Mouse (Mus musculus) left cerebral cortex, postnatal 36 days (tissue): Measurements from ENCODE around the gene Smim8. TPM values are rescaled to one million over a fixed set of nuclear protein-coding genes. Genes with fewer than 3 reads are reported as not detected.
"Not testable (repeated sequence)": the region's sequence is repeated elsewhere in the genome, so short reads cannot be mapped to it uniquely, and the experiment has no call there.

Experiments
- DNase-seq, 2 experiments: peaks; one replicate each; pipeline ENCODE4 v3.0.0; 2021 to 2022; ENCODE audit warnings: low spot score in 2 of 2, mixed read lengths in 1 of 2
- intact Hi-C: fragments of 180-260 bp; cut with DNase I; formaldehyde crosslinking; loops from one replicate; pipeline ENCODE4 v1.15.1; 2025
- total RNA-seq, 2 experiments: library from RNA; stranded (reverse); gene quantifications; 2 replicates each; pipeline ENCODE4 v1.2.3; 2021

Gene Smim8
- 10 to 100 TPM; 18.1 to 22.9 TPM for total RNA-seq

DNA sequence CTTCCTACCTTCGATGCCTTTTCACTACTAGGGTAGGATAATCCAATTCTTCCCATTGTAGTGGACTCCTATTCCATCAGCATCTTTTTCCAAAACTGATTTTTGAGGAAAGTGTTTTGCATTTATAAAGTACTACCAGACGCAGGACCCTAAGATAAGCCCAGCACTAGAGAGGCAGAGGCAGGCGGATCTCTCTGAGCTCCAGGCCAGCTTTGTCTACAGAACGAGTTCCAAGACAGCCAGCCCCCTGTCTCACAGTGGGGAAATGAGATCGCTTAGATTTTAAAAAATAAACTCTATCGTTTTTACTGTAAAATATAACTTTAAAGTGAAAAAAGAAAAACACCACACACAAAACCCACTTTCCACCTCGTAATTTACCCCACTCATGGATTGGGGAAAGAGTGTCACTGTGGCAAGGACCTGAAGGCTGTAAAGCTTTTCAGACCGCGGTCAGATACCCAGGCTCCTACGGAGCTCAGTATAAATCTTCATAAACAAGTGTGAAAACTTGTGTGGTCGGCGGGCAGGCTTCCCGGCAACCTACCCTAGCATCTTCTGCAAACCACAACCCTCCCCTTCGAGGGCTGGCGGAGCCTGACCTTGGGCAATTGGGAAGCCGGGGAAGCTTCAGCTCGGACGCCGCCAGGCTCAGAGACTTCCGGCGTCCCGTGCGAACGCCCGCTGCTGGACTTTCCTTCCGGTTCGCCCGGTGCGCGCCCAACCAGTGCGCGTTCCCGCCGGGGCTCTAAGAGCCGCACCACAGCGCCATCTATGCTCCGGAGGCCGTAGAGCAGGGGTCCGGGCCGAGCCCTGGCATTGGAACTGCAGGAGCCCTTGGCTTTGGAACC is at the start of gene Smim8:
TSS of gene Smim8 (minus strand) at position 747 of the 851 bp plus-strand sequence.
- intact Hi-C loops: loop anchor here (1.0 to 10.0 kb wide), 2 partner anchors 91 to 107 kb away; partner anchors contain the start of genes Slc35a1 and Zfp292

DNA sequence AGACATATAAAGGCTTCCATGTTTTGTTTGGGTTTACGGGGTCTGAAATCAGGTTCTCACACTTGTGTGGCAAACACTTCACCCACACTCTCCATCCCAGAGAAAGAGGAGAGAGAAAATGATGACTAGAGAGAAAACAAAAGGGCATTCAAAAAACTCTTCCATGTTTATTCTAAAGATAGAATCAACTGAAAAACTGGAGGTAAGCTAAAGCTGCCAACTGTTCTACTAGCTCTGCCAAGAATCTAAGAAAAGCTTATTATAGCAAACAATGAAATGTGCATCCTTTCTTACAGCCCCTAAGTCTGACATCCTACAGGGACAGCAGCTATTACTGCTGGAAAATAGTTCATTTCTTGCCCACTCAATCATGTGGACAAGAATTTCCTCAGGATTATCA is 45.7 kb upstream of the Smim8 start:
- intact Hi-C loops: loop anchor here (5.0 kb wide), 1 partner anchor 58 kb away; the partner anchor contains the start of gene Zfp292
- DNase-seq: peak in 1 of 2 experiments; percentile 8

More for the DNA sequence above, at the start of gene Smim8:
- DNase-seq: peak; percentile 86 to 89

DNA sequence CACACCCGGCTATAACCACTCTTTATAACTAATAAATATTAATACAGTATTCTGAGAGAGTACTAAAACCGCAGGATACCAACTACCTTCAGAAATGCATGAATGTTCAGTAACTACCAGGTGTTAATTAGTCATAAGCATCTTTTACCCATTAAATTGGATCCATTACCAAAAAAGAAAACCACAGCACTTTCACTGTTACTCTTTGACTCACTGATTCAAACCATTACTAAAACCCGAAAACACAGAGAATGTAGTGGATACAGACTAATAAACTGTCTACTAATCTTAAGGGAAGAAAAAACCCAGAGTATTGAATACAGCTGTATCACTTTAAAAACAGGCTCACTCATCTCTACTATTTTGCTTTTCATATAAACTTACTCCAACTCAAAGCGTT is 41.7 kb upstream of the Smim8 start:
- intact Hi-C loops: loop anchor here (5.0 kb wide), 1 partner anchor 62 kb away; the partner anchor contains the start of gene Zfp292
- DNase-seq: no peak

DNA sequence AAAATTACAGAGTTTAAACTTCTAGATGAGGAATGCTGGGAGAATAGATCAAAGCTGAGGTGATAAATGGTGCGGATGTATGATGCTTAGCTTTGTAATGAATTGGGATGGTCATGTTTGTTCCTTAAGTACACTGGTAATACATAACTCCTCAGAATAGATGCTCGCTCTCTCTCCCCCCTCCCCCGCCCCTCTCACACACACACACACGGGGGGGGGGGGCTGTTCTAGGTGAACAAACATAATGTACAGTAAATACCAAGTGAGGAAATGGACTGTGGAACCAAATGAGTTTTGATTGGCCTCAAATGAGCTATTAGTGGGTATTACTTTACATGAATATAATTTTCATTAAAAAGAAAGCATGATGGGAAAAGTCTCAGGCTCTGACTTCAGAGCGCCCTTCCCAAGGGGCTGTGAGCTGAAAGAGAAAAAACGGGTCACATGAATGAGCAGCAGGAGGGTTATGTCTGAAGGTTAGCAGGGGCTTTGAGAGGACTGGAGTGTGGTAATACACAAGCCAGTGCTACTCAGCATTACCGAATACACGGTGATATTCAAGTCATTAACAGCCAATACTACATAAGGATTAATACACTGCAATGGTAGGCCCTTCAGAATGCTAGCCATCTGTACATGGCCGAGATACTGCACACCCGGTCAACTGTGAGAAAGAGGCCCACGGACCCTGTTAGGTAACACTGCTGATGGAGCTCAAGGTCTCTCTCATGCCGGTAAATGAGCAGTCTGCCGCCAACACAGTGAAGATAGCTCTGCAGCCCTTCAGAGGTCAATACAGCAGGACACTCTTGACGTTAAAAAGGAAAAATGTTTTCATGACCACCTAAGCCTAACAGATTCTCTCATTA is 23.2 kb upstream of the Smim8 start:
- DNase-seq: no peak

DNA sequence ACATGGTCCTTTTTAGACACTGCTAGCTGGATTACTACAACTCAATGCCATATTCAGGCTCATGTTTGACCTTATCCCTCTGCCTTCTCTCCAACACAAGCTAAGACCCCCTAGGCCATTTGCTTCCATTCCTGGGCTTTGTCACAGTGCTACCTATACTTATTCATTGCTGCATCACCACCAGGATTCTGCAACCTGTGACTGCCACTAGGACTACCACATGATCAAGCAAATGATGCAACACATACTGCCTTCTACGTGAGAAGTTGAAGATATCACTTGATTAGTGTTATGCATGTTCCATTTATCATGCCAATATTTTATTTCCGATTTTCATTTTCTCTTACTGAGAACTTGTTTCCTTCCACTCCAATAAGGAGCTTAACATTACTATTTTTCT is 19.8 kb upstream of the Smim8 start:
- intact Hi-C loops: no loop called here
- no peak for DNase-seq

More for the DNA sequence above, 23.2 kb upstream of the Smim8 start:
- intact Hi-C loops: no loop called here

DNA sequence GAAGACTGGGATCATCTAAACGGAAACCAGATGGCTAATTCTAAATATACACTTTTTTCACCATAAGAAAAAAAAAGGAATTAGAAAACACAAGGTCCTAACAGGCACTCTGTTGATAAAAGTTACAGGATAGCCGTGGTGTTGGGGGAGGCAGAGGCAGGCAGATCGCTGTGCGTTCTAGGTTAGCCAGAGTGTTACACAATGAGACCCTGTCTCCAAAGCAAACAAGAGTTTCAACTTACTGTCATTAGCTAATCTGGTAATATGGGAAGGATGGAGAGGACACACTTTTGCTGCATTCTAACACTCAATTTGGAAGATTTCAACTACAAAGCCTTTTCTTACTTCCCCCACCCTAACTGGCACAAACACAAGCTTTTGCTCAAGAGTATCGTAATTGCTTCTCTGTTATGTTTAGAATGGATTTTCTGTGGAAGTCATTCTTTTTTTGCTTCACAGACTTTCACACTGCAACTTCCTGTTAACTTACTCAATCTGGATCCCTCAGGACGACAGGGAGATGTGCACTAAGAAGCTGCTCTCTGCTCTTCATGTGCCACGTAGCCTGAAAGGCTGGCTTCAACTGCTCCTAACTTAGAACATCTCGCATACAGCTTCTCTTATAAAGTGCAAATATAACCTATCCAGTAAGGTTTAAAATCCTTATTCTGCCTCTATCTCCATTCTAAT is 19.2 kb upstream of the Smim8 start:
- intact Hi-C loops: no loop called here

DNA sequence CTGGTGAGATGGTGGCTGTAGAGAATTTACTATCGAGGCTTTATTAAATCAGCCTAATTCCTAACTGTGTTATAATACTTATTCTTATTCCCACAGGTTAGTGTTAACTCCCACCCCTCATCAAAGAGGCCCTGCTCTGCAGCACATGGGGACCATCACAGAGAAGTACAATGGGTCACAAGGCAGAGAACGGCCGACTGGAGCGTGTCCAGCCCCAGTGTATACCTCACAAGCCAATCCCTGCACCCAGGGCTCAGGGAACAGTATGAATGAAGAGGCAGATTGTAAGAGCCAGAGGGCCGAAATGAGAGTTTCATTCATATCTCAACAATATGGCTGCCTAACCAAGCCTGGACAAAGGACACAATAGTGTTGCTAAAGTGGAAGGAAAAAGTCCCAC is 18.1 kb upstream of the Smim8 start:
- intact Hi-C loops: no loop called here
- no peak for DNase-seq

More for the DNA sequence above, 19.2 kb upstream of the Smim8 start:
- DNase-seq: no peak

DNA sequence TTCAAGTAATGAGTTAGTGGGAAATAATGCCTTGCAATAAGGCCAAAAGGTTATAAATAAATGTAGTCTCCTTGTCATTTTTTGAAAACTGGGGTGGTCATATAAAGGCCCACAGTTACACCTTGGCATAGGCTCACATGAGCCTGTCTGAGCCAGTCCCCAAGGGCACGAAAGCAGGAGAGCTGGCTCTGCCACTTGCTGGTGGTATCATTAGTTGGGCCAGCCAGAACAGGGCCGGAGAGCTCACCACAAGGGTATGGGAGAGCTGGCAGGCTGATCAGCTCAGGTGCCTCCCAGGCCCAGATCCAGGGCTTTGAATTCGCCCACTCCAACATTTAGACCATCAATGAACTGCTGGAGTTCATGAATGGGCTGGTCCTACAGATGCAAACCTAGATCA is 8.3 kb upstream of the Smim8 start:
- no peak for DNase-seq
- intact Hi-C loops: no loop called here

DNA sequence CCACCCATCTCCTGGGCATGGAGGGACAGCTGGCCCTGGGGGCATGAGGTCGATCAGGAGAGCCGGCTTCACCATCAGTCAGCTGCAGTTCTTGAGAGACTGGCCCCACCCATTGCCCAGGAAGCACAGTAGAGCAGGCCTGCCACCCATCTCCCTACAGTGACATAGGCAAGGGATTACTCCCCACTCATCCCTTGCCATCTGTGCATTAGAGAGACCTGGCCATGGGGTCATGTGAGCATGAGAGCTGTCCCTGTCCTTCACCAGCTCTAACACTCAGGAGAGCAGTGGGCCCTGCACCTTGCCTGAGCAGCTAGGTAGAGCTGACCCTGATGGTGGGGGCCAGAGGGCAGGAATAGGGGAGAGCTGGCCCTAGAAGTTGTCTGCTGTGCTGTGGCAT is 7.4 kb upstream of the Smim8 start:
- DNase-seq: no peak
- intact Hi-C loops: no loop called here

DNA sequence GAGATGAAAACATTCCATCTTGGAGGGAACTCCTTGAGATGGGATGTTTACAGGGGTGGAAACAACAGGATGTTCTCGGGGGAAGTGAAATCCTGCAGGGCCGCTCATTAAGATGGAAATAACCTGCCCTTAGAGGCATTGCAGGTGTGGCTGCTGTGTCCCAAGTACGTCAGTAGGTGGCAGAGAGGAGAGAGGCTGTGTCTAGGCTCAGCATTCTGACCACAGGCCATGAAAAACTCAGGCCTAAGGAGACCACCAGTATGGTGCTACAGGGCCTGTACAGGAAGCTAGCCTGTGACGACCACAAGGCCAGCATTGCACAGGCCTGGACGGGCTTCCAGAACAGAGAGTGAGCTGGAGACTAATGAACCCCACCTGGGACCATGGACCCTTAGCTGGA is 6.6 kb upstream of the Smim8 start:
- intact Hi-C loops: loop anchor here (5.0 kb wide), 1 partner anchor 137 kb away; no protein-coding TSS in a partner anchor
- no peak for DNase-seq

DNA sequence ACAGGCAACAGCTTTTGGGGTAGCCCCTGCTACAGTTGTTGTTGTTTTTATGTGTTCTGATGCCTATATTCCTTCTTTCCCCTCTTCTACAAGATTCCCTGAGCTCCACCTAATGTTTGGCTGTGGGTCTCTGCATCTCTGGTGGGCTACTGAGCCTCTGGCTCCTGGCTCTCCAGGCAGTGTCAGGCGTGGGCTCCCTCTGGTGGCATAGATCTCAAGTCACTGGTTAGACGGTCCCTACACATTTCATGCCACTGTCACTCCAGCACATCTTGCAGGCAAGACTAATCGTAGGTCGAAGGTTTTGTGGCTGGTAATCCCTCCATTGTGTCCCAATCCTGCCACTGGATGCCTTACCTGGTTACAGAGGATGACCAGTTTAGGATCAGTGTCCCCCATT is 4.5 kb upstream of the Smim8 start:
- intact Hi-C loops: loop anchor here (5.0 kb wide), 1 partner anchor 140 kb away; no protein-coding TSS in a partner anchor
- no peak for DNase-seq

DNA sequence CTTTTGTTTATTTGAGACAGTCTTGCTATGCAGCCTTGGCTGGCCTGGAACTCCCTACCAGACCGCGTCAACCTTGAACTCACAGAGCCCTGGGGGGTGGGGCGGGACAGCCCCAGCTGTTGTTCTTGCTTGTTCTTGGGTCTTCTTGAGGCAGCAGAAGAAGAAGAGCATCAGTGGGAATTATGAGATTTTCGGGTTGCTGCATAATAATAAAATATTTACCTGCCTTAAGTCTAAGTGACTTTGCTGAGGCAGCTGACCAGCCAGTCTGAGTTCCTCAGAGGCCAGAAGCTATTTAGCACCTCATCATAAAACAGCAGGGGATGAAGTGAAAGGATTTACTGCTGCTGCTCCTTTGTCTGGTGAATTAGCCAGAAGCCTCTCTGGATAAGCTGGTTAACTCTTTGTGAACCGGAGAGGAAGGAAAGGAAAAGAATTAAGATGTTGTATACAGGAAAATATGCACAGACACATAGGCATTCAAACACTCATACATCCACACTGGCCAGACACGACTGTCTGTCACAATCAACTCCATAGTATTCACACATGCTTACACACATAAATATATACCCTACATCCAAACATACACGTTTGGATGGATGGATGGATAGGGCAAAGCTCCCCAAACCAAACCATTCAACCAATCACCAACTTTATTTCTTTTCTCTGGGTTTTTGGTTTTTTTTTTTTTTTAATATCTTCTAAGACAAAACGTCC is 6.4 kb downstream of the Smim8 start:
- intact Hi-C loops: loop anchor here (10.0 kb wide), 1 partner anchor 113 kb away; the partner anchor contains the start of gene Zfp292
- DNase-seq: no peak

DNA sequence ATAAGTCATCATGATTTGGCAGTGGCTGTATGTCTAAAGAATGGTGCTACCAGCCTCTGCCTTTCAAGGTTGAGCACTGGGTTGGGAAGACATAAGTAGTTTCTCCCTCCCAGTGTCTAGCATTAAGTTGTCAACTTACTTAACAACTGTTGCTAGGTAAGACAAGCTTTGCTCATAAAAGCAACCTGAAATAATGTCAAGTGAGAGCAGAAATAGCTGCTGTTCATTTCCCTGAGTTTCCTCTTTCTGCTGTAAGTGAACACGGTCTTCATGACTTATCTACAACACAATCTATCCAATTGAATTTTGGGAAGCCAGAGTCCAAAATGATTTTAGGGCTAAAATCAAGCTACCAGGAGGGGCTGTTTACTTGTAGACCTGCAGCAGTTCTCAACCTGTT is 22.1 kb downstream of the Smim8 start, which contains the start of gene Gm136:
TSS of gene Gm136 (minus strand) at position 101 of the 400 bp plus-strand sequence.
- DNase-seq: no peak
- intact Hi-C loops: no loop called here

DNA sequence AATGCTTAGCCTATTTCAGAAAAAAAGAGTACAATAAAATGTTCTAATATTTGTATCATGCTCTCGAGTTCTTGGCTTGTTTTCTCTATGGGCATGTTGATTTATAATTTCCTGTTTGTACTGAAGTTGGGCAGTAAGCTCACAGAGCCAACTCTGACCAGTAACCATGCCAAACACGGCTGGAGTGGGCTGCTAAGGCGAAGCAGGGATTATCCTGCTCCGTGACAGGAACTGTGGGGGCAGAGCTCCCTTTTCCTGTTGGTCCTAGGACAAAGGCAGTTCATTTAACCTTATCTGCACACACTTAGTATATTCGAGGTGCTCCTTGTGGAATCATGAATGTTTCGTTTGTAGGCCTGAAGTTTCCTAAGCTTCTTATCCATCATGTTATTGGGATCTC is 29.0 kb downstream of the Smim8 start:
- no peak for DNase-seq
- intact Hi-C loops: no loop called here

DNA sequence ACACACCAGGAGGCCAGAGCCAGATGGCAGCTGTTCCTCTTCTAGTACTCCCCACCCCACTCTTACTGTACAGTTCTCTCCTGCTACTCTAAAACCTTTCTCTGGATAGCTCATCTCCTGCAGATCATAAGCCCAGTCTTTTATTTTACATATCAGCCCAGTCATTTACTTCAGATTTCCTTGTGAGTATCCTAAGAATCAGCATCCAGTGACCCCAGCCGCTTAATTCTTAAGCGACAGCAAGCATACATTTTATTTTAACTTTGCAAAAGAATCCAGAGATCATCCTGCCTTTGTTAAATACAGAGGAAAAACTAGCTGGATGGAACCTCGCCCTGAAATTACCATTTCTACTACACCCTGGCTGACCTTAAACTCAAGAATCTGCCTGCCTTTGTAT is 43.8 kb downstream of the Smim8 start:
- intact Hi-C loops: no loop called here
- DNase-seq: no peak

DNA sequence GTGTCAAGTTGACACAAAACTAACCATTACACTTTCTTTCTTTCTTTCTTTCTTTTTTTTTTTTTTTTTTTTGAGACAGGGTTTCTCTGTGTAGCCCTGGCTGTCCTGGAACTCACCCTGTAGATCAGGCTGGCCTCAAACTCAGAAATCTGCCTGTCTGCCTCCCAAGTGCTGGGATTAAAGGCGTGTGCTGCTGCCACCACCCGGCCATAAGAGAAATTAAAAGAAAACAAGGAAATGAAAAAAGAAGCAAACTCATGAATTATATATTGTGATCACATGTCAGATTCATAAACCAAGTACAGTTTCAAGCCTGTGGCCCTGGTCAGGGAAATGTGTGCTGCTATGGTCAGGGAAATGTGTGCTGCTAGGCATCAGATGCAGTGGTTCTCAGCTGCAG is 44.8 kb downstream of the Smim8 start:
- intact Hi-C loops, DNase-seq: not testable (repeated sequence)

DNA sequence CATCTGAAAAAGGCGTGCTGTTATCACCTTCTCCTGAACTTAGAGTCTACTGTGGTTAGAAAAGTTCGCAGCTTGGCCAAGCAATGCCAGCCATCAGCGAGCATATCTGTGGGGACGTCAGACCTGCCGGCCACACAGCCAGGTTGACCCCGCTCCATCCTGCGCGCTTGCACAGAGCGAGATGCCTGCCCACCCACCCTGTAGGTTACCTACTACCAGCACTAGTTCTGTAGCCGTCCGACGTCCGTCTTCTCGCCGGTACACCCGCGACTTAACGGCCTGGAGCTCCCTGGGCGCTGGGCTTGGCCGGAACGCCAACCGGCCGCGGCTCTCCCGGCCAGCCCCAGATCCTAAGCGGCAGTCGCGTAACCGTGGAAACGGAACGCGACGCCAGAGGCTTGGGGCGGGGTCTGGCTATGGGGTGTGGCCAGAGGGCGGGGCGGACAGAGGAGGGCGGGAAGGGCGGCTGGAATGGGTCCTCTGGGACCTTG is 48.3 kb downstream of the Smim8 start, which contains the start of gene Cfap206:
TSS of gene Cfap206 (minus strand) at position 356 of the 491 bp plus-strand sequence.
- DNase-seq: peak; percentile 22 to 45
- intact Hi-C loops: no loop called here

DNA sequence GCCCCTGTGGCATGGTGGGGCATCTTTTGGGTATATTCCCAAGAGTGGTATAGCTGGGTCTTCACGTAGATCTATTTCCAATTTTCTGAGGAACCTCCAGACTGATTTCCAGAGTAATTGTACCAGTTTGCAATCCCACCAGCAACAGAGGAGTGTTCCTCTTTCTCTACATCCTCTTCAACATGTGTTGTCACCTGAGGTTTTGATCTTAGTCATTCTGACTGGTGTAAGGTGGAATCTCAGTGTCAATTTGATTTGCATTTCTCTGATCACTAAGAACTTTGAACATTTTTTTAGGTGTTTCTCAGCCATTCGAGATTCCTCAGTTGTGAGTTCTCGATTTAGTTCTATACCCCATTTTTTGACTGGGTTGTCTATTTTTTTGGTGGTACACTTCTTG is 52.5 kb downstream of the Smim8 start:
- intact Hi-C loops, DNase-seq: not testable (repeated sequence)

DNA sequence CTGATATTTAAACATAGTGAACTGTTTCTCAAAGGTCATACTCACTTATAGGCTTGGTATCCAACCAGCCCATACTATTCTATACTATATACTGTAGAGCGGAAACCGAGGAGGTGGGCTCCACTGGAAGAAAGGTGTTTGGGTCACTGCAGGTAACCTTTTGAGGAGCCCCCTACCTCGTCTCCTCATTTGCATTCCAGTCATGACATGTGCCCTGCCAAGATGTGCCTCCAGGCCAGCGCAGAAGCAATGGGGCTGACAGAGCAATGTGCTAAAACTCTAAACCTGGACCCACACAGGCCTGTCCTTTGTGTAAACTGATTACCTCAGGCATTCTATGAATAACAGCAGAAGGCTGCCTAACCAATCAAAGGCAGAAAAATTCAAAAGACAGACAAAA is 53.9 kb downstream of the Smim8 start:
- no peak for DNase-seq
- intact Hi-C loops: no loop called here
